Mouse (Mus musculus): Measurements from ENCODE around the gene Hipk2.
"Not testable (repeated sequence)": the region's sequence is repeated elsewhere in the genome, so short reads cannot be mapped to it uniquely, and the experiment has no call there.

The Hipk2 gene

GRCm38 (mm10) chr6:38691052-38691451 is 184.9 kb downstream of the Hipk2 start:
- DNase-seq, result no peak

GRCm38 (mm10) chr6:38690615-38691014 is 185.3 kb downstream of the Hipk2 start:
- DNase-seq, result no peak

- no peak for DNase-seq
Observed at GRCm38 (mm10) chr6:38688841-38689240, 187.1 kb downstream of the Hipk2 start.

- DNase-seq, result peak; percentile 85
Observed at GRCm38 (mm10) chr6:38687216-38687615, 188.7 kb downstream of the Hipk2 start.

- no peak for DNase-seq
Observed at GRCm38 (mm10) chr6:38682532-38682931, 193.4 kb downstream of the Hipk2 start.

GRCm38 (mm10) chr6:38677629-38678028 is 198.3 kb downstream of the Hipk2 start:
- no peak for DNase-seq

- no peak for DNase-seq
Observed at GRCm38 (mm10) chr6:38676723-38677122, 199.2 kb downstream of the Hipk2 start.

- DNase-seq, result no peak
Observed at GRCm38 (mm10) chr6:38676217-38676616, 199.7 kb downstream of the Hipk2 start.

GRCm38 (mm10) chr6:38672011-38672410 is 204.0 kb downstream of the Hipk2 start:
- DNase-seq, result no peak

GRCm38 (mm10) chr6:38671270-38671669 is 204.7 kb downstream of the Hipk2 start:
- DNase-seq, result no peak

- DNase-seq, result not testable (repeated sequence)
Observed at GRCm38 (mm10) chr6:38670488-38670887, 205.5 kb downstream of the Hipk2 start.

GRCm38 (mm10) chr6:38669580-38669979 is 206.4 kb downstream of the Hipk2 start:
- no peak for DNase-seq

- DNase-seq, result no peak
Observed at GRCm38 (mm10) chr6:38662714-38663615, 213.0 kb downstream of the Hipk2 start, which contains the start of gene Clec2l. Clec2l (plus strand) TSS chr6:38663069.

GRCm38 (mm10) chr6:38661626-38662025 is 214.3 kb downstream of the Hipk2 start:
- DNase-seq, result no peak

GRCm38 (mm10) chr6:38650263-38650937 is 225.6 kb downstream of the Hipk2 start:
- DNase-seq, result no peak

GRCm38 (mm10) chr6:38649545-38649944 is 226.4 kb downstream of the Hipk2 start:
- DNase-seq, result no peak

All from heart, adult 11 months (tissue).